In the genomic region with DNA sequence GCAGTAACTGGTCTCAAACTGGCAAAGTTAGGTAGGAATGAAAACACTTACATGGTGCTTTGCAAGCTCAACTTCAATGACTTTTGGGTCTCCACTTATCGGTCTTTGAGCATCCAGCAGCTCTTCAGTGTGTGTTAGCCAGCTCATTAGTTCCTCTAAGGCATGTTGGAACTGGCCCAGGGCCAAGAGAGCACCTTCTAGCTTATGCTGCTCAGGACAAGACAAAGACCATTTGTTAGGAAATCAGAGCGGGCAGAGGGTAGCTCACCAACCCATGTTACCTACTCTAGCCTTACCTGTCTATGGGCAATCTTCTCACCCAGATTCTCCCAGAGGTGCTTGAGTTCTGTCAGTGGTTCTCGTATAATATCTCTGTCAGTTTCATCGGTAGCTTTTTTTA, we compare ENCODE assay signal across 18 mouse cellular contexts. TPM values are rescaled to one million over a fixed set of nuclear protein-coding genes. Genes with fewer than 3 reads are reported as not detected.
"Had no signal": no experiment of that assay in that cellular context is flagged by ENCODE, and none has a peak within 500 bp of the region (broad histone marks: within the 10 kb centered on the region; RNA-seq: fewer than 3 reads in every experiment).

No protein-coding gene starts in this region.

- ATAC-seq: midbrain, embryonic 16.5 days had no signal

- DNase-seq: kidney, adult 18-20 months; left cerebral cortex, postnatal 4 days; lung, adult 18-20 months; retina, postnatal 1 day; right cerebral cortex, postnatal 4 days; spleen, adult 18-20 months had no signal

- H3K4me1 ChIP-seq: limb, embryonic 13.5 days had no signal

- H3K27me3 ChIP-seq: limb, embryonic 13.5 days; midbrain, embryonic 12.5 days; neural tube, embryonic 13.5 days had no signal

- H3K27ac ChIP-seq: limb, embryonic 13.5 days; liver, embryonic 14.5 days; midbrain, embryonic 12.5 days; neural tube, embryonic 13.5 days had no signal

- H3K4me3 ChIP-seq: limb, embryonic 13.5 days; midbrain, embryonic 12.5 days; neural tube, embryonic 13.5 days had no signal

RNA-seq across cellular contexts. Expression of gene Bmp8a, which starts 39.0 kb away (rescaled TPM):
- total RNA-seq: layer of hippocampus, postnatal 14 days; liver, adult 2 months; megakaryocyte-erythroid progenitor cell, adult 5-6 weeks had no signal
- polyA plus RNA-seq: liver, adult 2 months; stomach, embryonic 14.5 days had no signal

RNA-seq across cellular contexts. Expression of gene Oxct2a, which starts 58.6 kb away (rescaled TPM):
- total RNA-seq: left cerebral cortex, postnatal 10 days; liver, adult 2 months; megakaryocyte-erythroid progenitor cell, adult 5-6 weeks had no signal
- polyA plus RNA-seq: limb, embryonic 13.5 days; liver, adult 2 months; lung, embryonic 16.5 days; midbrain, embryonic 12.5 days; midbrain, embryonic 16.5 days; neural tube, embryonic 13.5 days; stomach, embryonic 14.5 days; thymus, postnatal 0 days had no signal
